Mouse (Mus musculus) gastrocnemius, postnatal 36 days (tissue): ENCODE results near the gene Insm1. TPM values are rescaled to one million over a fixed set of nuclear protein-coding genes. Genes with fewer than 3 reads are reported as not detected.

Source experiments
- DNase-seq, 2 experiments: peaks; one replicate each; pipeline ENCODE4 v3.0.0; 2022
- intact Hi-C: fragments of 180-260 bp; cut with DNase I; formaldehyde crosslinking; loops from one replicate; pipeline ENCODE4 v1.15.1; 2025
- total RNA-seq, 2 experiments: library from RNA; stranded (reverse); gene quantifications; 2 replicates each; pipeline ENCODE4 v1.2.3; 2021

Insm1 gene
- total RNA-seq, 2 experiments from 2014 or later: not detected

DNA sequence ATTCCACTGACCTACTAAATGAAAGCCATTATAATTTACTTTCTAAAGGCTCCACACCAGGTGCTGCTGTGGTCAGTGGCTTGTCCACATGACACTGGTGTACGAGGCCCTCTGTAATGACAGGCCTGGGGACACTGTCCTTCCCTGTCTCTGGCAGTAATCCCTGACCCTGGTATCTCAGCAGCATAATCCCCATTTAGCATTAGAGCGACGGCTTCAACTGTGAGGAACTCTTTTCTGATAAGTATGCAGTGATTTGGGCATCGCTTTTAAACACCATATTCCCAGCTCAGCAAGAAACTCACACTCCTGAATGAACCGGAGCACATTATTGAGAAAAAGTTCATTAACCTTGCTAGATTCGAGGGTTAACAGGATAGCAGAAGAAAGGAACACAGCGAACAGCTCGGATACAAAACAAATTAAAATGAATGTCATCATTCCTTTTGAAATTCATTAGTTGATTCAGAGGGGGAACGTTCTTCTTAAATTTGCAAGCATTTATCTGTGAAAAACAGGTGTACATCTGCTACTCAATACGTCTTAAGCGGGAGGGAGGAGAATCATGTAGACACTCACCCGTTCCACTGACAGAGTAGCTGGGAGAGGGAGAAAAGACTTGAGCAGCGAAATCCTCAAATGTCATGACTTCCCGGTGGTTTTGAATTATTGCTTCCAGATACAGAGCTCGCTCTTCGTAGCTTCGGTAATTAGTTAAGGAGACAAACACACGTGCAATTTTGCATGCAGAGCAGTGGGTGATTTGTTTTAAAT is 38.3 kb downstream of the Insm1 start:
- no peak for DNase-seq
- intact Hi-C loops: no loop called here

DNA sequence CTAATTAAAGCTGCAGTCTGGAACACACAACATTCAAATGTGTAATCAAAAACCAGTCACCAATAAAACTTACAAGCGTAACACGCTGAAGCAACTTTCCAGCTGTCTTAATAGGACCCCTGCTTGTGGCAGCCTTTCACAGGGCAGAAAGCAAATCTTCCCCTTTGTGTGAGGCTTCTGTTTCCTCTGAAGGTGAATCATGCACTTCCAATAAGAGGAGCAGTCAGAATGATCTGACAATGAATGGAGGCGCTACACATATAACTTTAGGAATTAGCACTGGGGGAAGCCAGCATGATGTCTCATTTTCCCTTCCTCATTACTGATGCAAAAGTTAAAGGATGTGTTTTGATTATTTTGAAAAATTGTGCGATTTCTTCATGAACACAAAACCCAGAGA is 39.4 kb downstream of the Insm1 start:
- intact Hi-C loops: no loop called here
- DNase-seq: no peak

DNA sequence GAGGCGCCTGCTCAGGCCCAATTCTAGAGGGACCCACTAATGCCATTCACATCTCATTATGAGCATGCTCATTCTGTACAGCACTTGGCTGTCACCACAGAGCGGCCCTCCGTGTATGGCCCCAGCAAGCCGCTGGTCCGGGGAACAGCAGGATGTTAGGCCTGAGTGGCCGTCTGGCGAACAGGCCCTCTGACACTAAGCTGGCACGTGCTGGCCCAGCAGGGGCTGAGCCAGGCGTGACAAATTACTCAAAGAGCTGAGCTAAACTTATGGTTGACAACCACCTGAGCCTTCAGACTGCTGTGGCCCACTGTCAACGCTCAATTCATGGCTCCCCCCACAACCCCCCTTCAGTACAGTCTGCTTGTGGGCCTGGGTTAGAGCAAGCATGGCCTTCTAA is 40.5 kb downstream of the Insm1 start:
- intact Hi-C loops: no loop called here
- DNase-seq: no peak

DNA sequence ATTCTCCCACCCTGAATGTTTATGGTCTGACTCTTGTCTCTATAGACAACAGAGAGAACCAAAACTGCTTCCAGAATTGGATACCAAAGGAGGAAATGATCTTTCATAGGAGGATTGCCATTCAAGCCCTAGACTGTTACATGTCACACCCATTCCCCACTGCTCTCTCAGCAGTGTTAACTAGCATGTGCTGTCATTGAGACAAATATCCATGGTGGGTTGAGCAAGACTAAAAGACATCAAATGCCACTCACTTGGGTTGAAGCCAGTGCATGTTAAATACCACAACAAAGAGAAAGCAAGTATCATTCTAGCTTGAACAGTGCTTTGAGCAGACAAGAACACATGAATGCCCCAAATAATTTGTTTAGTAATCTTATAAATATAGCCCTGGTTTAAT is 41.2 kb downstream of the Insm1 start:
- intact Hi-C loops: no loop called here
- DNase-seq: no peak

- intact Hi-C loops: no loop called here
- no peak for DNase-seq
Measured at GRCm38 (mm10) chr2:146265045-146265444, 43.3 kb downstream of the Insm1 start.

- no peak for DNase-seq
- intact Hi-C loops: no loop called here
Measured at GRCm38 (mm10) chr2:146266539-146266938, 44.8 kb downstream of the Insm1 start.
